In genomic region chr8:114541132-114541531, GRCm38 (mm10) we compare ENCODE assay signal across 9 mouse cellular contexts.
DNase-seq lines count a peak whose midpoint lies in the region; ATAC-seq lines count a peak whose summit lies in the region.
"Had no signal": no experiment of that assay in that cellular context is flagged by ENCODE, and none has a peak within 500 bp of the region (broad histone marks: within the 10 kb centered on the region; RNA-seq: fewer than 3 reads in every experiment).

No protein-coding gene starts in this region.

- H3K4me2 ChIP-seq in forebrain, embryonic 14.5 days (ENCODE audit: low read length): no peak overlapping the region
- no peak overlapping the region for H3K4me2 ChIP-seq in forebrain, embryonic 16.5 days (ENCODE audit: low read length)
- no peak overlapping the region for H3K4me2 ChIP-seq in kidney, embryonic 14.5 days (replicated peaks; ENCODE audit: low read depth, low read length)
- H3K4me2 ChIP-seq in lung, embryonic 16.5 days (ENCODE audit: low read depth, low read length): no peak overlapping the region
- H3K4me2 ChIP-seq: heart, embryonic 15.5 days had no signal

- H3K4me1 ChIP-seq in forebrain, embryonic 14.5 days (ENCODE audit: control insufficient read depth, insufficient read depth, low read length): no peaks in the 10 kb centered on the region
- no peaks in the 10 kb centered on the region for H3K4me1 ChIP-seq in forebrain, embryonic 16.5 days (replicated peaks; ENCODE audit: control insufficient read depth, insufficient read depth, low read length)
- 0 out of 2 replicates have a peak, but pooled peaks cover 3% of the 10 kb centered on the region for H3K4me1 ChIP-seq in kidney, embryonic 14.5 days (ENCODE audit: control insufficient read depth, insufficient read depth, low read length)
- no peaks in the 10 kb centered on the region for H3K4me1 ChIP-seq in lung, embryonic 16.5 days (replicated peaks; ENCODE audit: control insufficient read depth, insufficient read depth, low read length)
- H3K4me1 ChIP-seq: heart, embryonic 15.5 days had no signal

- 12% methylated on average over 3 of the region's 3 CpGs for WGBS in forebrain, embryonic 14.5 days
- 14% methylated on average over 3 of the region's 3 CpGs for WGBS in forebrain, embryonic 16.5 days
- WGBS in kidney, embryonic 14.5 days: 8% methylated on average over 3 of the region's 3 CpGs
- 4% methylated on average over 3 of the region's 3 CpGs for WGBS in lung, embryonic 16.5 days

- no peak overlapping the region for H3K27ac ChIP-seq in forebrain, embryonic 14.5 days (ENCODE audit: low read depth, low read length)
- H3K27ac ChIP-seq in forebrain, embryonic 16.5 days (ENCODE audit: low read length): no peak overlapping the region
- no peak overlapping the region for H3K27ac ChIP-seq in kidney, embryonic 14.5 days (ENCODE audit: low read depth, low read length)
- no peak overlapping the region for H3K27ac ChIP-seq in lung, embryonic 16.5 days (ENCODE audit: low read length)
- H3K27ac ChIP-seq: heart, embryonic 15.5 days had no signal

- H3K9me3 ChIP-seq in forebrain, embryonic 14.5 days (replicated peaks; ENCODE audit: control insufficient read depth, low read length): no peaks in the 10 kb centered on the region
- H3K9me3 ChIP-seq in forebrain, embryonic 16.5 days (ENCODE audit: control insufficient read depth, low read length): no peaks in the 10 kb centered on the region
- no peaks in the 10 kb centered on the region for H3K9me3 ChIP-seq in kidney, embryonic 14.5 days (ENCODE audit: control insufficient read depth, low read length)
- no peaks in the 10 kb centered on the region for H3K9me3 ChIP-seq in lung, embryonic 16.5 days (ENCODE audit: control insufficient read depth, low read length)
- H3K9me3 ChIP-seq: heart, embryonic 15.5 days had no signal

- H3K4me3 ChIP-seq in forebrain, embryonic 14.5 days (ENCODE audit: low read depth, low read length): no peak overlapping the region
- no peak overlapping the region for H3K4me3 ChIP-seq in forebrain, embryonic 16.5 days (replicated peaks; ENCODE audit: low read length)
- H3K4me3 ChIP-seq in kidney, embryonic 14.5 days (ENCODE audit: low read length): no peak overlapping the region
- H3K4me3 ChIP-seq in lung, embryonic 16.5 days (ENCODE audit: low read length): no peak overlapping the region
- H3K4me3 ChIP-seq: heart, embryonic 15.5 days had no signal

- no peak overlapping the region for H3K9ac ChIP-seq in forebrain, embryonic 14.5 days (ENCODE audit: low read length)
- H3K9ac ChIP-seq in forebrain, embryonic 16.5 days (replicated peaks; ENCODE audit: low read depth, low read length): no peak overlapping the region
- no peak overlapping the region for H3K9ac ChIP-seq in kidney, embryonic 14.5 days (ENCODE audit: low read depth, low read length)
- H3K9ac ChIP-seq in lung, embryonic 16.5 days (ENCODE audit: low read length): no peak overlapping the region
- H3K9ac ChIP-seq: heart, embryonic 15.5 days had no signal

- H3K27me3 ChIP-seq in forebrain, embryonic 14.5 days (replicated peaks; ENCODE audit: control insufficient read depth, insufficient read depth, low read length): no peaks in the 10 kb centered on the region
- H3K27me3 ChIP-seq in forebrain, embryonic 16.5 days (replicated peaks; ENCODE audit: control insufficient read depth, insufficient read depth, low read length): no peaks in the 10 kb centered on the region
- H3K27me3 ChIP-seq in kidney, embryonic 14.5 days (ENCODE audit: control insufficient read depth, insufficient read depth, low read length): no peaks in the 10 kb centered on the region
- H3K27me3 ChIP-seq in lung, embryonic 16.5 days (ENCODE audit: control insufficient read depth, insufficient read depth, low read depth, low read length): no peaks in the 10 kb centered on the region

- DNase-seq in forebrain, embryonic 14.5 days (ENCODE audit: low spot score): peak; percentile 62
- peak; percentile 66 for DNase-seq in 416B (ENCODE audit: low read depth)
- DNase-seq in brain, adult 2 months (ENCODE audit: low read depth, low spot score): peak; percentile 92
- no peak for DNase-seq in yolk sac, embryonic 10.5 days (ENCODE audit: low spot score)

- no peaks in the 10 kb centered on the region for H3K36me3 ChIP-seq in forebrain, embryonic 14.5 days (ENCODE audit: control insufficient read depth, insufficient read depth, low read length)
- H3K36me3 ChIP-seq in forebrain, embryonic 16.5 days (ENCODE audit: control insufficient read depth, insufficient read depth): no peaks in the 10 kb centered on the region
- no peaks in the 10 kb centered on the region for H3K36me3 ChIP-seq in kidney, embryonic 14.5 days (ENCODE audit: control insufficient read depth, insufficient read depth, low read length)
- H3K36me3 ChIP-seq in lung, embryonic 16.5 days (ENCODE audit: control insufficient read depth, insufficient read depth, low read length): no peaks in the 10 kb centered on the region
- H3K36me3 ChIP-seq: heart, embryonic 15.5 days had no signal

- no peak for ATAC-seq in forebrain, embryonic 14.5 days
- ATAC-seq in forebrain, embryonic 16.5 days: no peak
- ATAC-seq in frontal cortex, adult (ENCODE audit: low TSS enrichment): peak; percentile 80
- ATAC-seq in kidney, embryonic 14.5 days (ENCODE audit: low FRiP score, low TSS enrichment): peak; percentile 68
- ATAC-seq in lung, embryonic 16.5 days (ENCODE audit: low read depth): peak; percentile 46; the same call in 1 of the 2 replicates

Comparison
In these comparisons a context has a peak if more than half of its experiments do, and no peak if none do; other contexts are left out.
1. ATAC-seq: peak in frontal cortex, adult (single experiment), kidney, embryonic 14.5 days (single experiment) and lung, embryonic 16.5 days (single experiment); none in forebrain, embryonic 14.5 days (single experiment) and forebrain, embryonic 16.5 days (single experiment).